Mouse (Mus musculus) embryo, embryonic 11 days (tissue): Measurements from ENCODE around the gene Scube2.
A peak's percentile ranks its signal among the peaks of the same experiment; 100 is the strongest.

Experiments used
- DNase-seq: peaks from one replicate; pipeline ENCODE4 v3.0.0-alpha.2; 2015

The Scube2 gene

GRCm38 (mm10) chr7:109850531-109850930, 14.9 kb downstream of the Scube2 start:
- no peak for DNase-seq

- peak; percentile 49 for DNase-seq
These were observed 15.6 kb downstream of the Scube2 start for GRCm38 (mm10) chr7:109849750-109850434.

- no peak for DNase-seq
These were observed 16.4 kb downstream of the Scube2 start for GRCm38 (mm10) chr7:109848867-109849733.

- no peak for DNase-seq
These were observed 21.4 kb downstream of the Scube2 start for GRCm38 (mm10) chr7:109844100-109844499.

GRCm38 (mm10) chr7:109841618-109842418, 23.7 kb downstream of the Scube2 start:
- DNase-seq: no peak

GRCm38 (mm10) chr7:109841031-109841430, 24.4 kb downstream of the Scube2 start:
- DNase-seq: no peak

- no peak for DNase-seq
These were observed 26.9 kb downstream of the Scube2 start for GRCm38 (mm10) chr7:109838613-109839012.

GRCm38 (mm10) chr7:109837651-109838050, 27.8 kb downstream of the Scube2 start:
- no peak for DNase-seq

- DNase-seq: no peak
These were observed 30.6 kb downstream of the Scube2 start for GRCm38 (mm10) chr7:109834894-109835293.

GRCm38 (mm10) chr7:109831376-109831775, 34.1 kb downstream of the Scube2 start:
- no peak for DNase-seq

GRCm38 (mm10) chr7:109826911-109827310, 38.6 kb downstream of the Scube2 start:
- DNase-seq: no peak

GRCm38 (mm10) chr7:109825293-109825692, 40.2 kb downstream of the Scube2 start:
- DNase-seq: no peak

- DNase-seq: no peak
These were observed 46.9 kb downstream of the Scube2 start for GRCm38 (mm10) chr7:109818600-109818999.

- DNase-seq: no peak
These were observed 47.5 kb downstream of the Scube2 start for GRCm38 (mm10) chr7:109817954-109818353.

- peak; percentile 44 for DNase-seq
These were observed 51.9 kb downstream of the Scube2 start for GRCm38 (mm10) chr7:109813330-109814140.

- no peak for DNase-seq
These were observed 57.6 kb downstream of the Scube2 start for GRCm38 (mm10) chr7:109807616-109808485.

- peak; percentile 42 for DNase-seq
These were observed 60.6 kb downstream of the Scube2 start for GRCm38 (mm10) chr7:109804843-109805242.

GRCm38 (mm10) chr7:109804355-109804754, 61.1 kb downstream of the Scube2 start:
- DNase-seq: no peak

GRCm38 (mm10) chr7:109803516-109803915, 62.0 kb downstream of the Scube2 start:
- DNase-seq: no peak

- no peak for DNase-seq
These were observed 64.9 kb downstream of the Scube2 start for GRCm38 (mm10) chr7:109800626-109801025.

- no peak for DNase-seq
These were observed 66.3 kb downstream of the Scube2 start for GRCm38 (mm10) chr7:109799168-109799567.
